Mouse (Mus musculus) brain, adult 2 months (tissue): ENCODE results near the gene Bmf.

Experiments used
- DNase-seq: peaks from one replicate; pipeline ENCODE4 v3.0.0; 2011; ENCODE audit warnings: low read depth, low spot score

Gene Bmf

DNA sequence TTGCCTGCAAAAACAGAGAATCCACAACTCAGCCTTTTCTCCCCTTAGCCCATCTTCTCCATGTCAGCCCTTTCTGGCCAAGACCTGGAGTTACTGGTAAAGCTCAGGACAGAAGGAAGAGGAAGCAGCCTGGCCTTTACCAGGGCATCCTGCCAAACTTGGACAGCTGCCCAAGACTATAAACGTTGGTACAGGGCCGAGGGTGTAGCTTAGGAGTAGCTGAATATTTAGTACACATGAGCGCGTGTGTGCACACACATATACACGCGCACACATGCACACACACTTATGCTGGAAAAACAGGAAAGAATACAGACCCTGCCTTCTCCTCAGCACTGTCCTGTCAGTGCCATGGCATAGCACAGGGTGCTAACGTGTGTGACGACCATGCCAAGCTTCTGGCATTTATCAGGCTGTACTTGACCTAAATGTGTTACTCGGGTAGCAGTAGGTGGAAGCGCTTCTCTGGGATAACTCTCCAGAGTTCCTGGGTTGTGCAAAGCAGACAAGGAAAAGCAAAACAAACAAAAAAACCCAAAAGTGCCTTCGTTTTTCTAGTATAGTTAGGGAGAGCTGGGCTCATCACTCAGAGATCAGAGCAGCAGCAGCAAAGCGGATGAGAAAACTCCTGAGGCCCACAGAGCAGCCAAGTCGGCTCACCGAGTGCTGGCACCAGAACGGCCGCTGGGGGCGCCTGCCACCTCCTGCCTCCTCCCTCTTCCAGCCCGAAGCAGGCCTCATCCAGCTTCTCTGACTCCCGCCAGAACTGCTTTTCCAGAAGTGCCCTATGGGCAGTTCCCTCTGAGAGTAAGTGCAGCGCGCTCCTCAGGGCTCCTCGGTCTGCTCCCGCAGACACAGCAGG, 4.0 kb downstream of the Bmf start:
- peak; percentile 95 for DNase-seq

DNA sequence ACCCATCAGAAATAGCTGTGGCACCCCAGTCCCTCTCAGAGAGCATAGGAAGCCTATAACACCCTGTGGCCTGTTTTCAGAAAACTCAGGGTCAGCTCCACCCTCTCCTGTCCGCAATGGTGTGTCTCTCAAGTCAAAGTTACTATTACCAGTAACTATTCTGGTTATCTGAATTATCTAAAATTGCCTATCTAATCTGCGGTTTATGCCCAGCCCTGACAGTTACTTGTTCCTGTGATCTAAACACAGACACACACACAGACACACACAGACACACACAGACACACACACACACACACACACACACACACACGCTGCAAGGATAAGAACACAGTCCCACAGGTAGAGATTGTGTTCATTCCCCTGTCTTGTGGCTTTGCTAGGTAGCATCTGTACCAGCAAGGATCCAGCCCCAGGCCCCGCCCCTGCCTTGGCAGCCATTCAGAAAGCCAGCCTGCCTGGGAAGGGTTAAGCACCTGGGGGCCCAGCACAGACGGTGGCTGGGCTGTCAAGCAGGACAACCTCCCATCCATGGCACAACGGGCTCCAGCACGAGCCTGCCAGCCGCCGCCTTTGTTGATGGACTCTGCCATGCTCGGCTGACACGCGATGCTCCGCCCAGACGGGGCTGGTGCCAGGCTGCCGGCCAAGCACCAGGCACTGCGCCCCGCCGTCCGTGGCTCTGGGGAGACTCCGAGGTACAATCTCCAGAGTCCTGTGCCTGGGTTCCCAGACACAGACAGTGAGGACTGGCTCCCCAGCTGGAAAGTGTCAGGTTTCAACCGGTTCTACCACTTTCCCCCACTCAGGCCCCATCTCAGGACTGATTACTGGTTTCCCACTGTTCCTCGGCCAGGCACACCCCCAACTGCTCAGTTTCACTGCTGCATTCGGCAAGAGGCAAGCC, 5.3 kb downstream of the Bmf start:
- peak; percentile 84 for DNase-seq

GRCm38 (mm10) chr2:118542971-118543573, 6.4 kb downstream of the Bmf start:
- no peak for DNase-seq

DNA sequence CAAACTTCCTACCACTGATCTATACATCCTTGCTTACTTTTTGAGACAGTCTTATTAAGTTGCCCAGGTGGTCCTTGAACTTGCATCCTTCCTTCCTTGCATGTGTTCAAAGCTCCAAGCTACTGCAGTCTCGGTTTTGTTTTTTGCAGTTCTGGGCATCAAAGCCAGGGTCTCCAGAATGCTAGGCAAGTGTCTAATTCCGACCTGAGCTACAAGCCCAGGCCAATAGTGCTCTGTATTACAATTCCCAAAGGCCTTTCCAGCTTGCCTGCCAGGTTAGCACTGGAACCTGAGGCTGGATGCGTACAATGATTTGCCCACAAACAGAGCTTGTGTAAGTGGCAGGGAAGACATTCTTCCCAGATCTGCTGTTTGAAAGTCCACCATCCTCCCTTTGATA, 7.8 kb downstream of the Bmf start:
- no peak for DNase-seq

DNA sequence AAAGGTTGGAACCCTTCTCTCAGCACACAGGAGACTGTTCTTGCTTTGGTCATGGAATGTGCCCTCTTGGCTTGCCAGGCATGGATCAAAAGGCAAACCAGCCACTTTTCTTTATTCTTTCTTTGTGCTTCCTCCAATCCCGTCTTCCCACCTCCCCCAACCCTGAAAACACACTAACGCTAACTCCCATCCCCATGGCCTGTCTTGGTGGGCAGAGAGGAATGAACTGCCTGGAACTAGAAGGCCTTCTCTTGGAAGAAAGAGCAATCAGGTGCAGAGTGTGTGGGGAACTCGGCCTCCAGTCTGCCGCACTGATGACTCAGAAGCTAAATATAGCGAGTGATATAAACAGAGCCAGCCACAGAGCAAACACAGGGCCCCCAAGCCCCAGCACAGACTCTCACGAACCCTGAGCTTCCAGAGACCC, 8.8 kb downstream of the Bmf start:
- DNase-seq, result peak; percentile 93

- peak; percentile 36 for DNase-seq
Measured at GRCm38 (mm10) chr2:118539881-118540516, 9.5 kb downstream of the Bmf start.

GRCm38 (mm10) chr2:118539040-118539439, 10.4 kb downstream of the Bmf start:
- DNase-seq, result no peak

DNA sequence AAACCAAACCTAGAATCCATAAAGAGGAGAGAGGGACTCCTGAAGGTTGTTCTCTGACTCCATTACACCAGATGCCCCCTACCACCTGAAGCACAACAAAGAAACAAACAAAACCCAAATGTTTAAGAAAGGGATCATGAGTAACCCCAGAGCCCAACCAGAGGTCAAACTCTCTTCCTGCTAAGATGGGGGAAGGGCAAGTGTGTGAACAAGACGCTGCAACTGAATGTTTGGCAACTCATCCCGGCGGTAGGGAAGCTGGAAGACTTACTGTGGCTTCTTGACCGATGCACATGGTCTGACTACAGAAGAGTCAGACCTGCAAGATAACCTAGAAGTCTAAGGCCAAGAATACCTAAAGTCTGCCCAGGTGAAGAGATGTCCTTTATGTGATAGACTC, 12.3 kb downstream of the Bmf start:
- DNase-seq, result no peak

DNA sequence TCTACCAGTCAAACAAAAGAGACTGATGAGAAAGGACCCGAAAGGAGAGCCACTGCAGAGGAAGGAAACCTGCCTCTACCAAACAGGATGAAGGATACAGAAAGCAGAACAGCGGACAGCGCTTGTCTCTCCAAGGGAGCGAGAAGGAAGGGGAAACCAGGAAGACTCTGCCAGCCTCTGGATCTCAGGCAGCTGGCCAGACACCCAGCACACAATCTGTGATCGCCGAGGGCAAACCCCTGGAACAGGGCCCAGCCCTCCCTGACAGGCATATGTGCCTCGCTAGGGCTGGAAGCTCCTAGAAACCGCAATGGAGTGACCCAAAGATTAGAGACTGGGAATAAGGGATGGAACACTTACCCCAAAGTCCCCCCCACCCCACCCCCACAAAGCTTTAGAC, 12.9 kb downstream of the Bmf start:
- DNase-seq, result peak; percentile 51

GRCm38 (mm10) chr2:118536111-118536510, 13.4 kb downstream of the Bmf start:
- DNase-seq, result peak; percentile 31

DNA sequence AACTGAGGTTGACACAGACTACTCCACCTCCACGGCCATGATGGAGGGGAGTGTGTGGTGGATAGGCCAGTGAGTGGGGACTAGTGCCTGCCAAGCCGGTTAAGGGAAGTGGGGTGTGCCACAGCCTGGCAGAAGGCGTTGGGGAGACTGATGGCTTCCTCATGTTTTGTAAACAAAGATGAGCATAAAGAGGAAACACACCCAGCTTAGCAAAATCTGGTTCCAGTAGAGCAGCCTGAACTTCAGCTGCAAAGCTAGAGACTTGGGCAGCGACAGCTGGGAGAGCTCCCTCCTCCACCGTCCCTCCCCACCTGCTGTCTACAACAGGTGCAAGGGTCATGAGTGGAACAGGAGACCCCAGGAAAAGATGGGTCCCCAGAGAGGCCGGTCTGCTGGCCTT, 15.5 kb downstream of the Bmf start:
- no peak for DNase-seq

DNA sequence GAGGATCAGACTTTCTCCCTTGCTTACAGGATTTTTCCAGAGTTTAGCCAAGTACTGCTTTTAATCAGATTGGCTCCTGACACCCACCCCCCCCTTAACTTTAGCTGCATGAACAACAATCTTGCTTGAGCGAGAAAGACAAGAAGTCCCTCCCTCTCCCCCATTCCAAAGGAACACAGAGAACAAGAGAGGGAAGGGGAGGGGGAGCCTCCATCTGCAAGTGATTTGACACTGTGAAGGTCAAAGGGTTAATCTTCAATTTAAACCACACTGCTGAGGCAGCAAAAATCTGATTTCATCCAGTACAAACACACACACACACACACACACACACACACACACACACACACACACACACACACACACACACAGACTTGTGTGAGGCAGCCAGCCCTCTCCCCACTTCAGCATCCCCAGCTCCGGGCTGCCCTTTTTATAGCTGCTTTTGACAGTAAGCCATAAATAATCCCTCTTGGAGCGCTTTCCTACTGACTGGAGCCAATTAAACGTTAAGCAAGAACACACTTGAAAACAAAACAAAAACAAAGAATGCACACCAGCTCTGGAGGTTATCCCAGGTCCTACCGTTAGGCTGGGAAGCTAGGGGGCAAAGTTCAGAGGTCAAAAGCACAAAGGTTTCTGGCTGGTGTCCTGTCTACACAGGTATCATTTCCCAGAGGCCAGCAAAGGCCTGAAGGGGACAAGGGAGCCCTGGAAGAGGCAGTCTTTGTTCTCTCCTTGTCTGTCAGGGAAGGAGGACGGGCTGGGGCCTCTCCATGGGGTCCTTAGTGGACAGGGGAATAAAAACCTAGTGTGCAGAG, 16.4 kb downstream of the Bmf start:
- peak; percentile 37 for DNase-seq

- DNase-seq, result no peak
Measured at GRCm38 (mm10) chr2:118532401-118532800, 17.1 kb downstream of the Bmf start.

DNA sequence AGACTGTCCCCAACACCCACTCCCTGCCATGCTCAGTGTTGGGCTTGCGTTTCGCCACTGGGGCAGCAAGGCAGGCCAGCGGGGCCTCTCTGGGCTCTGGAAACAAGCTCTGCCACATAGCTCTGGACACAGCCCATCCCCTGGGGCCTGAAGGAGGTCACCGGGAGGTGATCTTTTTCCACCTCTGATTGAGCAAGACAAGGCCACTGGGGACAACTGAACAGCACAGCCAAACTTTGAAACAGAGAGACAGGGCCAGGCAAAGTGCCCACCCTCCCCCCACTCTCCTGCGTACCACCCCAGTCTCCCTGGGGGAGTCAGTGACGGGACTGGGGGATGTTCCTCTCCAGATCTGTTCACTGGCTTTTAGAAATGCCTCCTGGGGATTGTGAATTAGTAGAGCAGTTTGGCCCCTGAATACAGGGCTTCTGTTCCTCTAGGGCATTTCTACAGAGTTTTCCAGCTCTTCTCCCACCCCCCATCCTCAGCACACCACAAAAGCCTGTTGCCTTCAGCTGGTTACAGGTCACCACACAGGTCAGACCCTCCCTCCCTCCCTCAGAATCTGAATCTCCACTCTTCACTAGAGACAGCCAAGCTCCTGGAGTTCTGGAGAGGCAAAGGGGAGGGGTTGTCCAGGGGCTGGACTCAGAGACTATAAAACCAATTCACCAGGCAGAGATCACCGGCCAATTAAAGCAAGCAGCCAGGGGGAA, 19.9 kb downstream of the Bmf start:
- no peak for DNase-seq

DNA sequence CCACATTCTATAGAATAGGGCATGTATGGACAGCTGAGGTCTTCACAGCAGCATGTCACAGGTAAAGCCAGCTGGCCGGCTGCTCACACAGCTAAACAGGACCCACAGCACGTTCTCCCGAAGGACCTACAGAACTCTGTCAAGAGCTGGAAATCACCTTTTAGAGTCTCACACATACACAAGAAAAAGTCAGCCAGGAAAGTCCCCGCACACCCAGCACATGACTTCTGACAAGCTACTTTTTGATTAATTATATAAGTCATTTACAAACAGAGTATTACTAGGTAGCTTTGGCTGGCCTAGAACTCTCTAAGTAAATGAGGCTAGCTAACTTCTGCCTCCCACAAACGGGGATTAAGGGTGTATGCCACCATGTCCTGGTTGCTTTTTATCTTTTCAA, 22.9 kb downstream of the Bmf start:
- DNase-seq, result no peak

DNA sequence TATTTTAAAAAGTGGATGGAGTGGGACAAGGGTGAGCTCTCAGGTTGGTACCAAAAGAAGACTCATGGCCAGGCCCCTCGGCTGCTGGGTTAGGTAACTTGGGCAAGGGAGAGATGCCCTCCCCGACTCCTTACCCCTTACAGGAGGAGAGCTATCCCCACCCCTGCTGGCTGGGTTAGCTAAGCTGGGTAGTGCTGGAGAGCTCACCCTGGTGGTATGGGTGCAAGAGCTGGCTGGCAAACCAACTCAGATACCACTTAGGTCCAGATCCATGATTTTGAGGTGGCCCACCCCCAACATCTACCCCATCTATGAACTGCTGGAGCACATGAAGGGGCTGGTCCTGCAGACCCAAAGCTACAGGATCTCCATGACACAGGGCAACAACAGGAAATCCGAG, 24.7 kb downstream of the Bmf start:
- DNase-seq, result no peak

DNA sequence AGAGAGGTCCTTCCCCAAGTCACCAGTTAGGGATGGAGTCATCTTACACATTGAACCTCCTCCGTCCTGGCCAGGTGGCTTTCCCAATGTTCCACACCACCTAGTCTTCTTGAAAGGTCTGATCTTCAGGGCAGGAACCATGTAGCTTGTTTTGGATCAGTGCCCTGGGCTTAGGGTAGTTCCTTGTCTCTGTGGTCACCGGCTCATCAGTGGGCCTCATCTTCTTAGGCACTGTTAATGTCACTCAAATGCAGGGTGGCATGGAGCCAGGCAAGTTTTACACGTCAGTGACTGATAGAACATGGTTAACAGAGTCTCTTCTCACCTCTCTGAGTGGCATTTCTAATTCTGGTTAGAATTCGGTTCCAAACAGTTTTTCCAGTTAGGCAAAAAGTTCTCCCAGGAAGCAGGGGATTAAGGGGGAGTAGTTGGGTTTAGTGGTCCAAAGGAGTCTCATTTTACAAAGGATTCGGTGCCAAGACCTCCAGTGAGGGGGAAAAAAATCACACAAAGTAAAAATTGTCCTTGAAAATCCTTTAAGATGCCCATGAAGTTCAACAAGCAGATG, 26.2 kb downstream of the Bmf start:
- DNase-seq, result peak; percentile 9

GRCm38 (mm10) chr2:118522265-118522664, 27.2 kb downstream of the Bmf start:
- peak; percentile 10 for DNase-seq

GRCm38 (mm10) chr2:118520042-118520933, 29.2 kb downstream of the Bmf start:
- DNase-seq, result peak; percentile 82
